Mouse (Mus musculus) B cell, adult 62 days (primary cell): Measurements from ENCODE around the gene Ahcyl2. TPM values are rescaled to one million over a fixed set of nuclear protein-coding genes. Genes with fewer than 3 reads are reported as not detected.

ENCODE experiments used
- total RNA-seq: library from RNA; stranded (reverse); gene quantifications from 4 replicates; pipeline ENCODE4 v1.2.4, GENCODE M21; 2023

Gene Ahcyl2
- total RNA-seq: 60.1 to 82.6 TPM (median 70.5 TPM) in 4 replicates

GRCm38 (mm10) chr6:29767813-29768660, at the start of gene Ahcyl2:
Gene Ahcyl2, plus strand, starts transcription at chr6:29768011.

GRCm38 (mm10) chr6:29735336-29735688, 32.5 kb upstream of the Ahcyl2 start, which contains the start of gene Smo:
Gene Smo, plus strand, starts transcription at chr6:29735503.

GRCm38 (mm10) chr6:29916530-29917382, 148.9 kb downstream of the Ahcyl2 start, which contains the start of gene Strip2:
Gene Strip2, plus strand, starts transcription at chr6:29917012.

Other genes with a start within 250 kb of the Ahcyl2 start
- gene Irf5, start 241.4 kb upstream of the Ahcyl2 start, total RNA-seq: 239 to 270 TPM (median 247 TPM) in 4 replicates
- gene Tnpo3, start 158.1 kb upstream of the Ahcyl2 start, total RNA-seq: 73.3 to 87.7 TPM (median 82.9 TPM) in 4 replicates
- gene Tspan33, start 73.8 kb upstream of the Ahcyl2 start, total RNA-seq: 0.76 to 1.0 TPM (median 0.89 TPM) in 4 replicates
- 0.15 to 0.25 TPM in 2 of 4 replicates, not detected in the others for gene Smo, start 32.5 kb upstream of the Ahcyl2 start, total RNA-seq
- gene Strip2, start 149.0 kb downstream of the Ahcyl2 start, total RNA-seq: 0.28 to 0.39 TPM (median 0.34 TPM) in 4 replicates